Mouse (Mus musculus) heart, postnatal 0 days (tissue): ENCODE measurements around the gene Gm49711.

Experiments
- CTCF ChIP-seq: IDR thresholded peaks from 2 replicates; pipeline ENCODE4 v1.5.1; 2016; ENCODE audit warnings: antibody characterized with exemption, control low read depth, low read depth
- EP300 ChIP-seq: IDR thresholded peaks from 2 replicates; pipeline ENCODE4 v1.6.1; 2016; ENCODE audit warnings: antibody characterized with exemption, low read depth

DNA sequence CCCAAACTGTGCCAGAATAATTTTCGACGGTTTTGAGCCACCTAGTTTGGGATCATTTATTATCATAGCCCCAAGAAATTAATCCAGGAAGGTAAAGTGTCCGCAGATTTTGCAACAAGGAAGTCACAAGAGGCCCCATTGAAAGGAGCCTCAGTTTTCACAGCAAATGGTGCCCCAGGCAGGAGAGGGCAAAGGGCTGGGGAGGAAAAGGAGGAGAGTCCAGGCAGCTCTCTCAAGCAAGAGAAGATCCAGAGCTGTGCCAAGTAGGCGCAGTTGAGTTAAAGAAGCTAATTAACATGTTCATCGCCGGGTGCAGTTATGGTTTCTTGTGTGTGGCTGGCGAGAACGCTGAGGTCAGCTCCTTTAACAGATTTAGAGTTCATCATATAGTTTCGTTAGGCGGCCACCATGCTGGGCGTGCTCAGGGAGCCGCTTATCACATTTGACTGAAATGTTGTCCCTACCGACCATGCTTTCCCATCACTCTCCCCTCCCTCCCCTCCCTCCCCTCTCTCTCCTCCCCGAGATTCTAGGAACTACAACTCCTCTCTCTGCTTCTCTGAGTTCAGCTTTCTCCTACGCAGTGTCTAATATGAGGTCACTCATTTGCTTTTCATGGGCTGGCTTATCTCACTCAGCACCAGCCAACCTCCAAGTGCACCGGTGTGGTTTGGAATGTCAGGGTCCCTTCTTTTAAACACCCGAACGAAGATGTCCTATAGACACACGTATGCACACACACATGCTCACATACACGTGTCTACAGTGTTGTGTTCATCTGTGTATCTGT, 35.4 kb upstream of the Gm49711 start:
- TF ChIP-seq CTCF (no peak), EP300 (no peak)
